Mouse (Mus musculus) heart, embryonic 15.5 days (tissue): ENCODE measurements around the gene Rprd1b. TPM values are rescaled to one million over a fixed set of nuclear protein-coding genes. Genes with fewer than 3 reads are reported as not detected.

Experiments
- ATAC-seq: fragments of 200-750 bp; cut with Nextera tagmentation; replicated peaks from 2 replicates; pipeline ENCODE4 v1.8.0; 2017; ENCODE audit warnings: low read depth, moderate TSS enrichment; ENCODE audit not compliant: insufficient number of reproducible peaks, insufficient read depth, low FRiP score
- H3K27ac ChIP-seq: fragments of 300-500 bp; sonication (generic); 2 replicates; pipeline ENCODE4 v1.5.1; 2015; ENCODE audit warnings: mild to moderate bottlenecking, inconsistent platforms
- H3K27me3 ChIP-seq: fragments of 300-500 bp; sonication (generic); 2 replicates; pipeline ENCODE4 v1.6.1; 2015; ENCODE audit warnings: inconsistent platforms
- H3K36me3 ChIP-seq: fragments of 300-500 bp; sonication (generic); 2 replicates; pipeline ENCODE4 v1.6.1; 2015; ENCODE audit warnings: mild to moderate bottlenecking, inconsistent platforms
- H3K4me1 ChIP-seq: fragments of 300-500 bp; sonication (generic); replicated peaks from 2 replicates; pipeline ENCODE4 v1.6.1; 2015; ENCODE audit warnings: inconsistent platforms
- H3K4me2 ChIP-seq: fragments of 300-500 bp; sonication (generic); 2 replicates; pipeline ENCODE4 v1.6.1; 2015; ENCODE audit warnings: inconsistent platforms, mild to moderate bottlenecking, moderate library complexity
- H3K4me3 ChIP-seq: fragments of 300-500 bp; sonication (generic); 2 replicates; pipeline ENCODE4 v1.5.1; 2015; ENCODE audit warnings: mild to moderate bottlenecking, inconsistent platforms
- H3K9ac ChIP-seq: fragments of 300-500 bp; sonication (generic); 2 replicates; pipeline ENCODE4 v1.6.1; 2015; ENCODE audit warnings: mild to moderate bottlenecking, inconsistent platforms
- H3K9me3 ChIP-seq: fragments of 300-500 bp; sonication (generic); replicated peaks from 2 replicates; pipeline ENCODE4 v1.6.1; 2016; ENCODE audit warnings: inconsistent platforms
- WGBS: fragments of 180-500 bp; shearing (Covaris S2); methylation state at CpG from one replicate; pipeline ENCODE4 v1.1.7; 2015; ENCODE audit warnings: mixed read lengths; 5-methylcytosine and 5-hydroxymethylcytosine counted together
- polyA plus RNA-seq: library from polyadenylated mRNA; unstranded; fragments of >200 nt; fragmentation: Nextera tagmentation; extraction: Ambion mirVana; gene quantifications from 2 replicates; pipeline ENCODE4 v1.2.1, GENCODE M21; 2015

The Rprd1b gene
- polyA plus RNA-seq, 1 experiment from 2014 or later: 28.6 TPM

GRCm38 (mm10) chr2:158079843-158080395 lies 51.6 kb downstream of the Rprd1b start:
- 51% methylated on average over 9 of the region's 9 CpGs for WGBS
- ATAC-seq: no peak

GRCm38 (mm10) chr2:158080622-158081241 lies 52.4 kb downstream of the Rprd1b start:
- no peak overlapping the region for H3K9ac ChIP-seq
- no peak overlapping the region for H3K4me3 ChIP-seq
- H3K27ac ChIP-seq: no peak overlapping the region
- no peaks in the 10 kb centered on the region for H3K9me3 ChIP-seq
- H3K4me1 ChIP-seq: 0 out of 2 replicates have a peak, but pooled peaks cover 6% of the 10 kb centered on the region
- 86% methylated on average over 9 of the region's 9 CpGs for WGBS
- no peak for ATAC-seq
- no peak overlapping the region for H3K4me2 ChIP-seq
- no peaks in the 10 kb centered on the region for H3K27me3 ChIP-seq
- H3K36me3 ChIP-seq: peaks cover 13% of the 10 kb centered on the region

More at GRCm38 (mm10) chr2:158079843-158080395, 51.6 kb downstream of the Rprd1b start:
- H3K4me1 ChIP-seq: 0 out of 2 replicates have a peak, but pooled peaks cover 6% of the 10 kb centered on the region
- H3K27ac ChIP-seq: peak overlapping the region; percentile 7; the same call in 1 of the 2 replicates
- no peaks in the 10 kb centered on the region for H3K9me3 ChIP-seq
- H3K4me3 ChIP-seq: no peak overlapping the region
- peaks cover 21% of the 10 kb centered on the region for H3K36me3 ChIP-seq
- H3K4me2 ChIP-seq: no peak overlapping the region
- no peaks in the 10 kb centered on the region for H3K27me3 ChIP-seq
- H3K9ac ChIP-seq: no peak overlapping the region

- H3K27ac ChIP-seq: no peak overlapping the region
- no peak for ATAC-seq
- 0 out of 2 replicates have a peak, but pooled peaks cover 6% of the 10 kb centered on the region for H3K4me1 ChIP-seq
- no peak overlapping the region for H3K4me2 ChIP-seq
- WGBS: 73% methylated on average over 8 of the region's 8 CpGs
- no peaks in the 10 kb centered on the region for H3K27me3 ChIP-seq
- H3K9me3 ChIP-seq: no peaks in the 10 kb centered on the region
- H3K4me3 ChIP-seq: no peak overlapping the region
- no peak overlapping the region for H3K9ac ChIP-seq
- H3K36me3 ChIP-seq: no peaks in the 10 kb centered on the region
Observed at GRCm38 (mm10) chr2:158084486-158084885, 56.2 kb downstream of the Rprd1b start.

- H3K27me3 ChIP-seq: no peaks in the 10 kb centered on the region
- ATAC-seq: no peak
- H3K9me3 ChIP-seq: no peaks in the 10 kb centered on the region
- H3K4me2 ChIP-seq: no peak overlapping the region
- H3K27ac ChIP-seq: no peak overlapping the region
- no peaks in the 10 kb centered on the region for H3K36me3 ChIP-seq
- H3K4me3 ChIP-seq: no peak overlapping the region
- peaks cover 21% of the 10 kb centered on the region for H3K4me1 ChIP-seq
- 85% methylated on average over 4 of the region's 4 CpGs for WGBS
- H3K9ac ChIP-seq: no peak overlapping the region
Observed at GRCm38 (mm10) chr2:158090096-158090495, 61.8 kb downstream of the Rprd1b start.

GRCm38 (mm10) chr2:158093345-158093744 lies 65.0 kb downstream of the Rprd1b start:
- Histone ChIP-seq H3K9ac (no peak overlapping the region), H3K27ac (no peak overlapping the region), H3K36me3 (no peaks in the 10 kb centered on the region), H3K4me2 (no peak overlapping the region), H3K9me3 (no peaks in the 10 kb centered on the region), H3K4me1 (peaks cover 29% of the 10 kb centered on the region), H3K4me3 (no peak overlapping the region), H3K27me3 (no peaks in the 10 kb centered on the region)
- ATAC-seq: no peak; the same call in 1 of the 2 replicates
- 52% methylated on average over 5 of the region's 5 CpGs for WGBS

- H3K4me2 ChIP-seq: no peak overlapping the region
- H3K4me1 ChIP-seq: peaks cover 29% of the 10 kb centered on the region
- H3K36me3 ChIP-seq: no peaks in the 10 kb centered on the region
- 61% methylated on average over 7 of the region's 7 CpGs for WGBS
- no peaks in the 10 kb centered on the region for H3K27me3 ChIP-seq
- no peak for ATAC-seq
- H3K4me3 ChIP-seq: no peak overlapping the region
- H3K27ac ChIP-seq: peak overlapping the region; percentile 54
- no peaks in the 10 kb centered on the region for H3K9me3 ChIP-seq
- no peak overlapping the region for H3K9ac ChIP-seq
Observed at GRCm38 (mm10) chr2:158094300-158094699, 66.0 kb downstream of the Rprd1b start.

GRCm38 (mm10) chr2:158094846-158095245 lies 66.5 kb downstream of the Rprd1b start:
- WGBS: 51% methylated on average over 5 of the region's 5 CpGs
- H3K4me1 ChIP-seq: peaks cover 29% of the 10 kb centered on the region
- ATAC-seq: 0 out of 2 replicates have a peak, but pooled peaks have one; percentile 15
- H3K36me3 ChIP-seq: no peaks in the 10 kb centered on the region
- H3K27ac ChIP-seq: no peak overlapping the region
- no peaks in the 10 kb centered on the region for H3K9me3 ChIP-seq
- no peak overlapping the region for H3K4me3 ChIP-seq
- no peaks in the 10 kb centered on the region for H3K27me3 ChIP-seq
- H3K4me2 ChIP-seq: no peak overlapping the region
- no peak overlapping the region for H3K9ac ChIP-seq

GRCm38 (mm10) chr2:158097071-158097470 lies 68.8 kb downstream of the Rprd1b start:
- Histone ChIP-seq H3K36me3 (no peaks in the 10 kb centered on the region), H3K4me1 (peaks cover 29% of the 10 kb centered on the region), H3K4me3 (no peak overlapping the region), H3K4me2 (no peak overlapping the region), H3K9ac (no peak overlapping the region), H3K27me3 (no peaks in the 10 kb centered on the region), H3K27ac (no peak overlapping the region), H3K9me3 (no peaks in the 10 kb centered on the region)
- no peak for ATAC-seq
- WGBS: 75% methylated on average over 5 of the region's 5 CpGs

GRCm38 (mm10) chr2:158098730-158099129 lies 70.4 kb downstream of the Rprd1b start:
- Histone ChIP-seq H3K36me3 (no peaks in the 10 kb centered on the region), H3K4me1 (peaks cover 22% of the 10 kb centered on the region), H3K27ac (no peak overlapping the region), H3K9me3 (no peaks in the 10 kb centered on the region), H3K4me2 (no peak overlapping the region), H3K4me3 (no peak overlapping the region), H3K9ac (no peak overlapping the region), H3K27me3 (no peaks in the 10 kb centered on the region)
- no peak for ATAC-seq
- 79% methylated on average over 5 of the region's 5 CpGs for WGBS

- no peak for ATAC-seq
Observed at GRCm38 (mm10) chr2:158099537-158099936, 71.2 kb downstream of the Rprd1b start.

GRCm38 (mm10) chr2:158101768-158102167 lies 73.5 kb downstream of the Rprd1b start:
- Histone ChIP-seq H3K36me3 (no peaks in the 10 kb centered on the region), H3K4me2 (no peak overlapping the region), H3K4me3 (no peak overlapping the region), H3K27ac (no peak overlapping the region), H3K9me3 (no peaks in the 10 kb centered on the region), H3K9ac (no peak overlapping the region), H3K27me3 (no peaks in the 10 kb centered on the region), H3K4me1 (peaks cover 2% of the 10 kb centered on the region)
- 67% methylated on average over 5 of the region's 5 CpGs for WGBS
- no peak for ATAC-seq

More at GRCm38 (mm10) chr2:158099537-158099936, 71.2 kb downstream of the Rprd1b start:
- no peaks in the 10 kb centered on the region for H3K36me3 ChIP-seq
- WGBS: 72% methylated on average over 3 of the region's 3 CpGs
- no peak overlapping the region for H3K4me2 ChIP-seq
- H3K27me3 ChIP-seq: no peaks in the 10 kb centered on the region
- H3K9ac ChIP-seq: no peak overlapping the region
- H3K9me3 ChIP-seq: no peaks in the 10 kb centered on the region
- no peak overlapping the region for H3K4me3 ChIP-seq
- no peak overlapping the region for H3K27ac ChIP-seq
- H3K4me1 ChIP-seq: peaks cover 14% of the 10 kb centered on the region

- Histone ChIP-seq H3K36me3 (no peaks in the 10 kb centered on the region), H3K9ac (no peak overlapping the region), H3K27ac (no peak overlapping the region), H3K4me2 (no peak overlapping the region), H3K27me3 (no peaks in the 10 kb centered on the region), H3K9me3 (no peaks in the 10 kb centered on the region), H3K4me1 (peaks cover 22% of the 10 kb centered on the region), H3K4me3 (no peak overlapping the region)
- no peak for ATAC-seq
- 89% methylated on average over 6 of the region's 6 CpGs for WGBS
Observed at GRCm38 (mm10) chr2:158104966-158105365, 76.7 kb downstream of the Rprd1b start.
